Mouse (Mus musculus): ENCODE measurements around the gene Arl16. TPM values are rescaled to one million over a fixed set of nuclear protein-coding genes. Genes with fewer than 3 reads are reported as not detected.
A peak's percentile ranks its signal among the peaks of the same experiment; 100 is the strongest.
"Not testable (repeated sequence)": the region's sequence is repeated elsewhere in the genome, so short reads cannot be mapped to it uniquely, and the experiment has no call there.

Arl16 gene
- total RNA-seq (2015; ENCODE audit: low replicate concordance), result 4.2 and 5.9 TPM in 2 replicates
- total RNA-seq (2017; ENCODE audit: low replicate concordance), result 3.3 TPM in 1 of 2 replicates, not detected in the other

- ATAC-seq (replicated peaks; ENCODE audit: low FRiP score, poor library complexity, severe bottlenecking), result peak; percentile 95
Observed at GRCm38 (mm10) chr11:120467051-120467735, at the start of gene Arl16. Gene Arl16, minus strand, starts transcription at chr11:120467607.

GRCm38 (mm10) chr11:120517147-120517546 lies 49.7 kb upstream of the Arl16 start:
- ATAC-seq (replicated peaks; ENCODE audit: low FRiP score, poor library complexity, severe bottlenecking), result no peak

- ATAC-seq (replicated peaks; ENCODE audit: low FRiP score, poor library complexity, severe bottlenecking), result peak; percentile 82
Observed at GRCm38 (mm10) chr11:120515611-120516010, 48.2 kb upstream of the Arl16 start.

- not testable (repeated sequence) for ATAC-seq (replicated peaks; ENCODE audit: low FRiP score, poor library complexity, severe bottlenecking)
Observed at GRCm38 (mm10) chr11:120514262-120514661, 46.9 kb upstream of the Arl16 start.

GRCm38 (mm10) chr11:120512790-120513453 lies 45.5 kb upstream of the Arl16 start:
- ATAC-seq (replicated peaks; ENCODE audit: low FRiP score, poor library complexity, severe bottlenecking), result no peak

GRCm38 (mm10) chr11:120510375-120511030 lies 43.1 kb upstream of the Arl16 start:
- 0 out of 2 replicates have a peak, but pooled peaks have one; percentile 42 for ATAC-seq (replicated peaks; ENCODE audit: low FRiP score, poor library complexity, severe bottlenecking)

GRCm38 (mm10) chr11:120509940-120510339 lies 42.5 kb upstream of the Arl16 start:
- ATAC-seq (replicated peaks; ENCODE audit: low FRiP score, poor library complexity, severe bottlenecking), result peak; percentile 50; the same call in 1 of the 2 replicates

GRCm38 (mm10) chr11:120508290-120508870 lies 41.0 kb upstream of the Arl16 start:
- no peak for ATAC-seq (replicated peaks; ENCODE audit: low FRiP score, poor library complexity, severe bottlenecking)

GRCm38 (mm10) chr11:120507611-120508289 lies 40.3 kb upstream of the Arl16 start:
- ATAC-seq (replicated peaks; ENCODE audit: low FRiP score, poor library complexity, severe bottlenecking), result no peak

- peak; percentile 19; the same call in 1 of the 2 replicates for ATAC-seq (replicated peaks; ENCODE audit: low FRiP score, poor library complexity, severe bottlenecking)
Observed at GRCm38 (mm10) chr11:120506899-120507298, 39.5 kb upstream of the Arl16 start.

- no peak for ATAC-seq (replicated peaks; ENCODE audit: low FRiP score, poor library complexity, severe bottlenecking)
Observed at GRCm38 (mm10) chr11:120505661-120506060, 38.3 kb upstream of the Arl16 start.

GRCm38 (mm10) chr11:120501701-120502100 lies 34.3 kb upstream of the Arl16 start:
- ATAC-seq (replicated peaks; ENCODE audit: low FRiP score, poor library complexity, severe bottlenecking), result no peak

GRCm38 (mm10) chr11:120501018-120501417 lies 33.6 kb upstream of the Arl16 start:
- ATAC-seq (replicated peaks; ENCODE audit: low FRiP score, poor library complexity, severe bottlenecking), result no peak

GRCm38 (mm10) chr11:120500357-120500756 lies 33.0 kb upstream of the Arl16 start:
- no peak for ATAC-seq (replicated peaks; ENCODE audit: low FRiP score, poor library complexity, severe bottlenecking)

- no peak for ATAC-seq (replicated peaks; ENCODE audit: low FRiP score, poor library complexity, severe bottlenecking)
Observed at GRCm38 (mm10) chr11:120499894-120500293, 32.5 kb upstream of the Arl16 start.

- ATAC-seq (replicated peaks; ENCODE audit: low FRiP score, poor library complexity, severe bottlenecking), result no peak
Observed at GRCm38 (mm10) chr11:120498891-120499290, 31.5 kb upstream of the Arl16 start.

- no peak for ATAC-seq (replicated peaks; ENCODE audit: low FRiP score, poor library complexity, severe bottlenecking)
Observed at GRCm38 (mm10) chr11:120498226-120498625, 30.8 kb upstream of the Arl16 start.

GRCm38 (mm10) chr11:120497436-120497835 lies 30.0 kb upstream of the Arl16 start:
- ATAC-seq (replicated peaks; ENCODE audit: low FRiP score, poor library complexity, severe bottlenecking), result no peak

GRCm38 (mm10) chr11:120493911-120494310 lies 26.5 kb upstream of the Arl16 start:
- no peak for ATAC-seq (replicated peaks; ENCODE audit: low FRiP score, poor library complexity, severe bottlenecking)

- ATAC-seq (replicated peaks; ENCODE audit: low FRiP score, poor library complexity, severe bottlenecking), result no peak
Observed at GRCm38 (mm10) chr11:120493351-120493750, 25.9 kb upstream of the Arl16 start.
